11 mouse cellular contexts compared by ENCODE assay signal in the genomic region with DNA sequence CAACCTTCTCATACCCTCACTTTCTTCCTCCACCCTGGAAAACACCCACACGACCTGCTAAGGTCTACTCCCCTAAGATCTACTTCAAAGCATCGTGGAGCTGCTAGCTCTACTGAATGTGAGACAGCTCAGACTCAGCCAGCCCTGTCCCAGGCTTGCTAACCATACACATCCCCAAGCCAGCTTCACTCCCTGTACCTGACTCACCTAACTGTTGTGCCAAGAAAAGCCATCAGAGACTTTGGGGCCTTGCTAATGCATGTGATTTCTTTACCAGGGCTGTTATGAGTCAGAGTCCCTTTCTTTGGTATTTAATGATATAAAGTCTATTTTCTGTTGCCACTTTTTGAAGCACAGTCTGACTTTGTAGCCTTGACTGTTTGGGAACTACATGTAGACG. TPM values are rescaled to one million over a fixed set of nuclear protein-coding genes. Genes with fewer than 3 reads are reported as not detected.
DNase-seq lines count a peak whose midpoint lies in the region; ATAC-seq and TF ChIP-seq lines count a peak whose summit lies in the region.
"Had no signal": no experiment of that assay in that cellular context is flagged by ENCODE, and none has a peak within 500 bp of the region (broad histone marks: within the 10 kb centered on the region; RNA-seq: fewer than 3 reads in every experiment).

No protein-coding gene starts in this region.

- peak; percentile 27; the same call in 1 of the 2 replicates for ATAC-seq in frontal cortex, adult (ENCODE audit: low TSS enrichment)
- no peak for ATAC-seq in forebrain, embryonic 13.5 days
- no peak for ATAC-seq in limb, embryonic 15.5 days (ENCODE audit: insufficient number of reproducible peaks, low FRiP score, low TSS enrichment, low read depth)

- H3K9me3 ChIP-seq in E14TG2a.4 (ENCODE audit: low read length) = peaks cover 18% of the 10 kb centered on the region
- peaks cover 5% of the 10 kb centered on the region; the same call in 1 of the 2 replicates for H3K9me3 ChIP-seq in forebrain, embryonic 13.5 days (replicated peaks)
- H3K9me3 ChIP-seq in limb, embryonic 15.5 days = no peaks in the 10 kb centered on the region

- peaks cover 43% of the 10 kb centered on the region for H3K4me1 ChIP-seq in E14TG2a.4 (replicated peaks; ENCODE audit: low read depth, low read length)
- H3K4me1 ChIP-seq in forebrain, embryonic 13.5 days = peaks cover 32% of the 10 kb centered on the region
- H3K4me1 ChIP-seq in limb, embryonic 15.5 days = peaks cover 28% of the 10 kb centered on the region

- no peak for DNase-seq in frontal cortex, postnatal 36 days (ENCODE audit: low spot score in 2 of 2)
- no peak for DNase-seq in ovary, postnatal 14 days (ENCODE audit: low spot score)
- no peak for DNase-seq in ovary, adult 18-20 months (ENCODE audit: low spot score)
- DNase-seq in yolk sac, embryonic 10.5 days (ENCODE audit: low spot score) = no peak
- DNase-seq: lung, adult 2 months; right cerebral cortex, adult 18-20 months had no signal

- peak overlapping the region; percentile 85; the same call in 1 of the 2 replicates for H3K4me3 ChIP-seq in E14TG2a.4 (replicated peaks; ENCODE audit: low read length)
- peak overlapping the region; percentile 76; the same call in 1 of the 2 replicates for H3K4me3 ChIP-seq in forebrain, embryonic 13.5 days
- peak overlapping the region; percentile 92 for H3K4me3 ChIP-seq in limb, embryonic 15.5 days

- peak overlapping the region; percentile 70 for H3K4me2 ChIP-seq in forebrain, embryonic 13.5 days
- peak overlapping the region; percentile 67 for H3K4me2 ChIP-seq in limb, embryonic 15.5 days

- no peak overlapping the region for H3K27ac ChIP-seq in forebrain, embryonic 13.5 days
- no peak overlapping the region for H3K27ac ChIP-seq in limb, embryonic 15.5 days

- 85% methylated on average over 3 of the region's 3 CpGs for WGBS in forebrain, embryonic 13.5 days
- 52% methylated on average over 3 of the region's 3 CpGs for WGBS in limb, embryonic 15.5 days

- H3K36me3 ChIP-seq in E14TG2a.4 (ENCODE audit: insufficient read depth, low read length) = peaks cover 26% of the 10 kb centered on the region
- H3K36me3 ChIP-seq in forebrain, embryonic 13.5 days (ENCODE audit: poor library complexity, severe bottlenecking) = peaks cover 10% of the 10 kb centered on the region
- peaks cover 16% of the 10 kb centered on the region for H3K36me3 ChIP-seq in limb, embryonic 15.5 days

- no peaks in the 10 kb centered on the region for H3K27me3 ChIP-seq in E14TG2a.4 (ENCODE audit: insufficient read depth, low read length)
- H3K27me3 ChIP-seq in forebrain, embryonic 13.5 days = no peaks in the 10 kb centered on the region
- no peaks in the 10 kb centered on the region for H3K27me3 ChIP-seq in limb, embryonic 15.5 days

- no peak for TF ChIP-seq CTCF in E14TG2a.4 (conservative IDR thresholded peaks at IDR 0.05; ENCODE audit: low read length)

- H3K9ac ChIP-seq in forebrain, embryonic 13.5 days = peak overlapping the region; percentile 30; the same call in 1 of the 2 replicates
- H3K9ac ChIP-seq in limb, embryonic 15.5 days = no peak overlapping the region

RNA-seq across cellular contexts. Expression of a gene that starts 1.9 kb away (rescaled TPM):
- 3.0 and 4.1 TPM in 2 replicates for polyA plus RNA-seq in forebrain, embryonic 13.5 days (2015; fragmentation: Nextera tagmentation; extraction: Ambion mirVana)
- 6.4 and 8.0 TPM in 2 replicates for polyA plus RNA-seq in limb, embryonic 15.5 days (2015; fragmentation: Nextera tagmentation; extraction: Ambion mirVana)

RNA-seq across cellular contexts. Expression of a gene that starts 35.9 kb away (rescaled TPM):
- polyA plus RNA-seq in forebrain, embryonic 13.5 days (2015; fragmentation: Nextera tagmentation; extraction: Ambion mirVana) = not detected in 2 replicates
- polyA plus RNA-seq in limb, embryonic 15.5 days (2015; fragmentation: Nextera tagmentation; extraction: Ambion mirVana) = not detected in 2 replicates
- polyA plus RNA-seq: large intestine, adult 2 months; lung, adult 2 months had no signal

RNA-seq across cellular contexts. Expression of a gene that starts 38.3 kb away (rescaled TPM):
- 222 and 242 TPM in 2 replicates for polyA plus RNA-seq in forebrain, embryonic 13.5 days (2015; fragmentation: Nextera tagmentation; extraction: Ambion mirVana)
- polyA plus RNA-seq in limb, embryonic 15.5 days (2015; fragmentation: Nextera tagmentation; extraction: Ambion mirVana) = 186 and 190 TPM in 2 replicates
